ENCODE assay signal across 8 mouse cellular contexts in the genomic region with DNA sequence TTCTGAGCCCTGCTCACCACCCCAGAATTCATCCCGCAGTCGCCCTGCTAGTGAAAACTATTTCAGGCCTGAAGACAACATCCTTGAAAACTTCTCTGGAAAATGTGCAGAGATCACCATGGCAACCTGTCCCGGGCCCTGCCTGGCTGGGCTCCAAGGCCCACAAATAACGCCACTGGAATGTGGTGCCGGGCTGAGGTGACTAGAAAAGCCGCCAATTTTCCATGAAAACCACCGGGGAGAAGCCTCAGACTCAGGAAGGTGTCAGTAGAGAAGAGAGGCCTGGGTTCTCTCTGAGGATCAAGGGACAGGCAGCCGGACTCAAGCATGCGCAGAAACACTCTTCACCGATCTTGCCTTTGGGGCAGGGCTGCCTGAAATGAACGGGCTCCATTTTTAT. TPM values are rescaled to one million over a fixed set of nuclear protein-coding genes. Genes with fewer than 3 reads are reported as not detected.
DNase-seq lines count a peak whose midpoint lies in the region; ATAC-seq and TF ChIP-seq lines count a peak whose summit lies in the region.

No protein-coding gene starts in this region.

- H3K9ac ChIP-seq in ES-E14 (ENCODE audit: insufficient read depth, low read depth, low read length, poor library complexity, severe bottlenecking), result peak overlapping the region; percentile 52; the same call in 1 of the 2 replicates
- no peak overlapping the region for H3K9ac ChIP-seq in hindbrain, embryonic 13.5 days
- no peak overlapping the region for H3K9ac ChIP-seq in stomach, embryonic 15.5 days

- in situ Hi-C loops in ES-E14 (cut with MboI; ENCODE audit: low sequenced_read_pairs in 2 of 2, unreplicated experiment in 2 of 2), result no loop called here

- H3K4me2 ChIP-seq in hindbrain, embryonic 13.5 days, result 0 out of 2 replicates have a peak overlapping the region, but pooled peaks have one; percentile 17
- H3K4me2 ChIP-seq in stomach, embryonic 15.5 days, result peak overlapping the region; percentile 28; the same call in 1 of the 2 replicates

- peak; percentile 47 for DNase-seq in ES-E14 (ENCODE audit: low read depth, low spot score)
- DNase-seq in brain, embryonic 14.5 days (ENCODE audit: low read depth), result peak; percentile 89
- DNase-seq in frontal cortex, postnatal 36 days (ENCODE audit: low spot score in 2 of 2), result peak; percentile 84 to 90
- DNase-seq in layer of hippocampus, postnatal 36 days, result peak; percentile 44 to 50
- peak; percentile 52 for DNase-seq in midbrain, embryonic 10.5 days (ENCODE audit: low spot score)

- peak overlapping the region; percentile 7; the same call in 1 of the 2 replicates for H3K27ac ChIP-seq in ES-E14 (ENCODE audit: insufficient read depth, low read depth, low read length, poor library complexity, severe bottlenecking)
- peak overlapping the region; percentile 75 for H3K27ac ChIP-seq in hindbrain, embryonic 13.5 days
- H3K27ac ChIP-seq in midbrain, embryonic 10.5 days (replicated peaks), result peak overlapping the region; percentile 79
- H3K27ac ChIP-seq in stomach, embryonic 15.5 days, result peak overlapping the region; percentile 82

- H3K4me3 ChIP-seq in ES-E14 (ENCODE audit: insufficient read depth in 1 of 2, low read depth in 1 of 2, low read length in 2 of 2, poor library complexity in 1 of 2, severe bottlenecking in 1 of 2), result peak overlapping the region; percentile 20 to 34; a peak in 2 of 4 replicates
- no peak overlapping the region for H3K4me3 ChIP-seq in hindbrain, embryonic 13.5 days
- H3K4me3 ChIP-seq in midbrain, embryonic 10.5 days, result no peak overlapping the region
- H3K4me3 ChIP-seq in stomach, embryonic 15.5 days (replicated peaks), result no peak overlapping the region

- H3K36me3 ChIP-seq in ES-E14 (ENCODE audit: control insufficient read depth, insufficient read depth, low read length, poor library complexity, severe bottlenecking), result no peaks in the 10 kb centered on the region
- H3K36me3 ChIP-seq in hindbrain, embryonic 13.5 days, result no peaks in the 10 kb centered on the region
- H3K36me3 ChIP-seq in midbrain, embryonic 10.5 days, result no peaks in the 10 kb centered on the region
- H3K36me3 ChIP-seq in stomach, embryonic 15.5 days, result no peaks in the 10 kb centered on the region

- TF ChIP-seq POLR2A in brain, embryonic 14.5 days (IDR thresholded peaks at IDR 0.05; ENCODE audit: borderline replicate concordance, extremely low read depth, insufficient read depth, insufficient read length, poor library complexity, severe bottlenecking), result no peak

- no peak for ATAC-seq in hindbrain, embryonic 13.5 days (ENCODE audit: low FRiP score)
- ATAC-seq in stomach, embryonic 15.5 days (ENCODE audit: insufficient read depth, low FRiP score, low read depth), result peak; percentile 69; the same call in 1 of the 2 replicates
- no peak for ATAC-seq in megakaryocyte progenitor cell, adult 5-6 weeks (replicated peaks; ENCODE audit: poor library complexity)

- WGBS in hindbrain, embryonic 13.5 days, result 18% methylated on average over 11 of the region's 11 CpGs
- 35% methylated on average over 11 of the region's 11 CpGs for WGBS in midbrain, embryonic 10.5 days
- WGBS in stomach, embryonic 15.5 days, result 21% methylated on average over 11 of the region's 11 CpGs

- H3K9me3 ChIP-seq in ES-E14 (ENCODE audit: control insufficient read depth, insufficient read depth, low read depth, low read length), result no peaks in the 10 kb centered on the region
- H3K9me3 ChIP-seq in hindbrain, embryonic 13.5 days, result no peaks in the 10 kb centered on the region
- H3K9me3 ChIP-seq in midbrain, embryonic 10.5 days (replicated peaks), result no peaks in the 10 kb centered on the region
- no peaks in the 10 kb centered on the region for H3K9me3 ChIP-seq in stomach, embryonic 15.5 days

- TF ChIP-seq CTCF in brain, embryonic 14.5 days (IDR thresholded peaks at IDR 0.05; ENCODE audit: borderline replicate concordance, extremely low read depth, insufficient read depth, insufficient read length), result no peak

- H3K27me3 ChIP-seq in hindbrain, embryonic 13.5 days, result no peaks in the 10 kb centered on the region
- H3K27me3 ChIP-seq in midbrain, embryonic 10.5 days (ENCODE audit: low read depth, poor library complexity, severe bottlenecking), result no peaks in the 10 kb centered on the region
- no peaks in the 10 kb centered on the region for H3K27me3 ChIP-seq in stomach, embryonic 15.5 days (replicated peaks)

- H3K4me1 ChIP-seq in ES-E14 (ENCODE audit: control insufficient read depth in 2 of 2, insufficient read depth in 2 of 2, low read length in 2 of 2, poor library complexity in 1 of 2), result peaks cover 0 to 7% of the 10 kb centered on the region in 2 experiments; a peak in 1 of 4 replicates
- H3K4me1 ChIP-seq in hindbrain, embryonic 13.5 days (replicated peaks), result peaks cover 27% of the 10 kb centered on the region
- H3K4me1 ChIP-seq in midbrain, embryonic 10.5 days, result peaks cover 36% of the 10 kb centered on the region
- 0 out of 2 replicates have a peak, but pooled peaks cover 9% of the 10 kb centered on the region for H3K4me1 ChIP-seq in stomach, embryonic 15.5 days

TF ChIP-seq in ES-E14, 5 proteins besides CTCF, POLR2A, EP300 and RAD21:
- TF ChIP-seq ZC3H11A (IDR thresholded peaks at IDR 0.05; ENCODE audit: borderline replicate concordance, low read depth, low read length) (no peak), MAFK (IDR thresholded peaks at IDR 0.05; ENCODE audit: insufficient read depth, low read depth, low read length) (no peak), ZNF384 (IDR thresholded peaks at IDR 0.05; ENCODE audit: low read depth, low read length) (no peak), HCFC1 (IDR thresholded peaks at IDR 0.05; ENCODE audit: borderline replicate concordance, insufficient read depth, low read length) (no peak), CHD2 (IDR thresholded peaks at IDR 0.05; ENCODE audit: low read depth, low read length) (no peak)

RNA-seq across cellular contexts. Expression of gene Srsf10, which starts 27.1 kb away (rescaled TPM):
- 167 and 178 TPM in 2 replicates for total RNA-seq in ES-E14 (2012; rRNA removed)
- 128 and 142 TPM in 2 replicates for polyA plus RNA-seq in brain, embryonic 14.5 days (2012; rRNA removed)
- polyA plus RNA-seq in hindbrain, embryonic 13.5 days (2015; fragmentation: Nextera tagmentation; extraction: Ambion mirVana), result 228 and 241 TPM in 2 replicates
- 100 to 1,000 TPM in 1 of 2 experiments, 10 to 100 TPM in 1; 93.9 to 103 TPM for total RNA-seq in layer of hippocampus, postnatal 36 days (2021)
- polyA plus RNA-seq in midbrain, embryonic 10.5 days (2016; fragmentation: Nextera tagmentation; extraction: Ambion mirVana), result 368 and 383 TPM in 2 replicates
- polyA plus RNA-seq in stomach, embryonic 15.5 days (2015; fragmentation: Nextera tagmentation; extraction: Ambion mirVana), result 204 and 211 TPM in 2 replicates
- 195 and 208 TPM in 2 replicates for total RNA-seq in megakaryocyte progenitor cell, adult 5-6 weeks (2015)
- 200 and 240 TPM in 2 replicates for total RNA-seq in megakaryocyte progenitor cell, adult 5-6 weeks (2017)

RNA-seq across cellular contexts. Expression of gene Pnrc2, which starts 45.2 kb away (rescaled TPM):
- 27.6 and 35.4 TPM in 2 replicates for total RNA-seq in ES-E14 (2012; rRNA removed)
- polyA plus RNA-seq in brain, embryonic 14.5 days (2012; rRNA removed), result 67.1 and 74.4 TPM in 2 replicates
- 109 and 112 TPM in 2 replicates for polyA plus RNA-seq in hindbrain, embryonic 13.5 days (2015; fragmentation: Nextera tagmentation; extraction: Ambion mirVana)
- 10 to 100 TPM; 54.5 to 56.3 TPM for total RNA-seq in layer of hippocampus, postnatal 36 days (2021)
- polyA plus RNA-seq in midbrain, embryonic 10.5 days (2016; fragmentation: Nextera tagmentation; extraction: Ambion mirVana), result 216 and 225 TPM in 2 replicates
- 172 and 178 TPM in 2 replicates for polyA plus RNA-seq in stomach, embryonic 15.5 days (2015; fragmentation: Nextera tagmentation; extraction: Ambion mirVana)
- 151 TPM in 2 replicates for total RNA-seq in megakaryocyte progenitor cell, adult 5-6 weeks (2015)
- 131 and 154 TPM in 2 replicates for total RNA-seq in megakaryocyte progenitor cell, adult 5-6 weeks (2017)

Comparison
In these comparisons a context has a peak if more than half of its experiments do, and no peak if none do; other contexts are left out.
1. H3K27ac ChIP-seq: peak in every context shown above with its lines; median percentile 82 in stomach, embryonic 15.5 days; 79 in midbrain, embryonic 10.5 days; 75 in hindbrain, embryonic 13.5 days; 7 in ES-E14.
2. H3K4me3 ChIP-seq: peak in ES-E14 (2 of 2); none in hindbrain, embryonic 13.5 days (single experiment), midbrain, embryonic 10.5 days (single experiment) and stomach, embryonic 15.5 days (single experiment).
3. Peak in every context shown above with its lines, with median percentiles within 50 percentile points of each other: DNase-seq.